Mouse (Mus musculus) forebrain, embryonic 12.5 days (tissue): ENCODE measurements around the gene Dmrt3. TPM values are rescaled to one million over a fixed set of nuclear protein-coding genes. Genes with fewer than 3 reads are reported as not detected.

Experiments
- ATAC-seq: fragments of 200-750 bp; cut with Nextera tagmentation; 2 replicates; pipeline ENCODE4 v1.8.0; 2017; ENCODE audit warnings: moderate TSS enrichment; ENCODE audit not compliant: low FRiP score
- H3K27ac ChIP-seq: fragments of 300-500 bp; sonication (generic); 2 replicates; pipeline ENCODE4 v1.5.1; 2016; ENCODE audit warnings: mild to moderate bottlenecking
- H3K27me3 ChIP-seq: fragments of 300-500 bp; sonication (generic); 2 replicates; pipeline ENCODE4 v1.6.1; 2016; ENCODE audit warnings: mild to moderate bottlenecking
- H3K36me3 ChIP-seq: fragments of 300-500 bp; sonication (generic); replicated peaks from 2 replicates; pipeline ENCODE4 v1.6.1; 2016; ENCODE audit warnings: mild to moderate bottlenecking
- H3K4me1 ChIP-seq: fragments of 300-500 bp; sonication (generic); 2 replicates; pipeline ENCODE4 v1.6.1; 2016
- H3K4me2 ChIP-seq: fragments of 300-500 bp; sonication (generic); 2 replicates; pipeline ENCODE4 v1.6.1; 2016; ENCODE audit warnings: mild to moderate bottlenecking, moderate library complexity
- H3K4me3 ChIP-seq: fragments of 300-500 bp; sonication (generic); replicated peaks from 2 replicates; pipeline ENCODE4 v1.5.1; 2016; ENCODE audit warnings: mild to moderate bottlenecking
- H3K9ac ChIP-seq: fragments of 300-500 bp; sonication (generic); 2 replicates; pipeline ENCODE4 v1.6.1; 2016; ENCODE audit warnings: mild to moderate bottlenecking
- H3K9me3 ChIP-seq: fragments of 300-500 bp; sonication (generic); 2 replicates; pipeline ENCODE4 v1.6.1; 2016
- WGBS: fragments of 180-500 bp; shearing (Covaris S2); methylation state at CpG from one replicate; pipeline ENCODE4 v1.1.7; 2016; 5-methylcytosine and 5-hydroxymethylcytosine counted together
- polyA plus RNA-seq: library from polyadenylated mRNA; unstranded; fragments of >200 nt; fragmentation: Nextera tagmentation; extraction: Ambion mirVana; gene quantifications from 2 replicates; pipeline ENCODE4 v1.2.1, GENCODE M21; 2016

Gene Dmrt3
- polyA plus RNA-seq, 1 experiment from 2014 or later = 18.9 TPM

GRCm38 (mm10) chr19:25635622-25636244 lies 25.6 kb downstream of the Dmrt3 start:
- H3K36me3 ChIP-seq = no peaks in the 10 kb centered on the region
- peak; percentile 58; the same call in 1 of the 2 replicates for ATAC-seq
- peak overlapping the region; percentile 53 for H3K4me2 ChIP-seq
- no peaks in the 10 kb centered on the region for H3K9me3 ChIP-seq
- H3K4me3 ChIP-seq = peak overlapping the region; percentile 36
- no peak overlapping the region for H3K27ac ChIP-seq
- H3K4me1 ChIP-seq = peaks cover 3% of the 10 kb centered on the region; the same call in 1 of the 2 replicates
- no peaks in the 10 kb centered on the region for H3K27me3 ChIP-seq
- H3K9ac ChIP-seq = peak overlapping the region; percentile 41; the same call in 1 of the 2 replicates
- WGBS = 13% methylated on average over 22 of the region's 22 CpGs

- Histone ChIP-seq H3K4me2 (no peak overlapping the region), H3K4me3 (no peak overlapping the region), H3K27me3 (no peaks in the 10 kb centered on the region), H3K36me3 (no peaks in the 10 kb centered on the region), H3K9me3 (no peaks in the 10 kb centered on the region), H3K9ac (no peak overlapping the region), H3K4me1 (peaks cover 8% of the 10 kb centered on the region), H3K27ac (no peak overlapping the region)
- no peak for ATAC-seq
- 79% methylated on average over 11 of the region's 11 CpGs for WGBS
These were observed 28.8 kb downstream of the Dmrt3 start for GRCm38 (mm10) chr19:25638766-25639361.

- Histone ChIP-seq H3K9me3 (no peaks in the 10 kb centered on the region), H3K27ac (no peak overlapping the region), H3K4me2 (no peak overlapping the region), H3K27me3 (no peaks in the 10 kb centered on the region), H3K4me1 (peaks cover 8% of the 10 kb centered on the region), H3K9ac (no peak overlapping the region), H3K36me3 (no peaks in the 10 kb centered on the region), H3K4me3 (no peak overlapping the region)
- 93% methylated on average over 6 of the region's 6 CpGs for WGBS
- ATAC-seq = no peak
These were observed 31.7 kb downstream of the Dmrt3 start for GRCm38 (mm10) chr19:25641786-25642185.

DNA sequence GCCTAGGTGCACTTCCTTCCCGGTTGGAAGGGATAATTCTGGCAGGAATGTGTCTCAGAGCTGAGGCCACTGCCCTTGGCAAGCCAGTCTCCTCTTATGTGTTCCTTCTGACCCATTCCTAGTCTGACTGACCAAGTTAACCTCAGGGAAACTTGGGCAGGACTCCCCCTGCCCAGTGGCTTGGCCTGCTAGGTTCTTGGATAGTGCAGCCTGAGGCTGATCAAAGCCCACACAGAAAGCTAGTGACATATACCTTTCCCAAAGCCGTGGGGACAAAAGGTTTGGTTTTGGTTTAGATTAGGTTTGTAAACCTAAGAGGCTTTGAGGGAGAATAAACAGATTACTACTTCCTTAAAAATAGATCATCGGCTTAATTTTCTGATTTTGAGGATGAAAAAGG lies 37.0 kb downstream of the Dmrt3 start:
- ATAC-seq = no peak
- 70% methylated on average over 3 of the region's 3 CpGs for WGBS
- no peaks in the 10 kb centered on the region for H3K27me3 ChIP-seq
- H3K36me3 ChIP-seq = no peaks in the 10 kb centered on the region
- H3K4me3 ChIP-seq = no peak overlapping the region
- no peaks in the 10 kb centered on the region for H3K4me1 ChIP-seq
- no peak overlapping the region for H3K27ac ChIP-seq
- H3K9me3 ChIP-seq = no peaks in the 10 kb centered on the region
- H3K9ac ChIP-seq = no peak overlapping the region
- no peak overlapping the region for H3K4me2 ChIP-seq

DNA sequence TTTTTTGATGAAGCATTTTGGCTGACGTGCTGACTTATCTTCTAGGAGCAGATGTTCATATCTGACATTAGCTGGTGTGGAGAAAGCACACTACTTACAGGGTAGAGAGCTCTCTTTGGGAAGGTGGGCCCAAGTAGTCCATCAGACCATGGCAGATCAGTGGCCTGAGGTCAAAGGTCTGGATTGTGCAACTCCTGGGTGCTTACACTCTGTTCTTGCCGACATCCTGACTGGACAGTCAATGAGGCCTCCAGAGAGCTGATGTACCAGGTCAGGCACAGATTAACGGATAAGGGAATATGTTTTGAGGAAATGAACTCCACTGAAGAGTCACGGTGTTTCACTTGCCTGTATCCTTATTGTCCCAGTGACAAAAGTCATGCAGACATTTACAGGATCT lies 38.6 kb downstream of the Dmrt3 start:
- WGBS = 82% methylated on average over 4 of the region's 4 CpGs
- Histone ChIP-seq H3K36me3 (no peaks in the 10 kb centered on the region), H3K4me3 (no peak overlapping the region), H3K9ac (no peak overlapping the region), H3K9me3 (no peaks in the 10 kb centered on the region), H3K27ac (no peak overlapping the region), H3K4me2 (no peak overlapping the region), H3K27me3 (no peaks in the 10 kb centered on the region), H3K4me1 (no peaks in the 10 kb centered on the region)
- no peak for ATAC-seq

- Histone ChIP-seq H3K9me3 (no peaks in the 10 kb centered on the region), H3K27me3 (no peaks in the 10 kb centered on the region), H3K4me2 (no peak overlapping the region), H3K36me3 (no peaks in the 10 kb centered on the region), H3K4me1 (no peaks in the 10 kb centered on the region), H3K4me3 (no peak overlapping the region), H3K9ac (no peak overlapping the region), H3K27ac (no peak overlapping the region)
- 84% methylated on average over 10 of the region's 10 CpGs for WGBS
- ATAC-seq = no peak
These were observed 40.4 kb downstream of the Dmrt3 start for GRCm38 (mm10) chr19:25650474-25650873.

DNA sequence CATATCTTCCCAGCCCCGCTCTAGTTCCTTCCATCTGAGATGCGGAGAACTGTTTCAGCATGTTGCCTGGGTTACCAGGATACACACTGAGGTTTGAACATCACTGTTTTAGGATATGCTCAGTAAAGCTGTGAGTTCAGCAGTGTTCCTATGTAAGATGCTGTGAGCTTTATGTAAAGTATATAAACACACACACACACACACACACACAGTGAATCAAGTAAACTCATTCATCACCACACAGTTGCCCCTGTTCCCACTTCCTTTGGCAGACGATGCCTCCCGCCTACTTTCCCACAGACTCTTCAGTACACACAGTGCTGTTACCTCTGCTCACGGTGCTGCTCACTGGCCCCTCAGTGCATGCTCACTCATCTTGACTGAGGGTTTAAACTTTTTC lies 42.5 kb downstream of the Dmrt3 start:
- no peak overlapping the region for H3K27ac ChIP-seq
- WGBS = 80% methylated on average over 5 of the region's 5 CpGs
- H3K4me3 ChIP-seq = no peak overlapping the region
- H3K4me1 ChIP-seq = no peaks in the 10 kb centered on the region
- no peaks in the 10 kb centered on the region for H3K9me3 ChIP-seq
- no peaks in the 10 kb centered on the region for H3K36me3 ChIP-seq
- H3K9ac ChIP-seq = no peak overlapping the region
- no peak for ATAC-seq
- no peak overlapping the region for H3K4me2 ChIP-seq
- no peaks in the 10 kb centered on the region for H3K27me3 ChIP-seq

DNA sequence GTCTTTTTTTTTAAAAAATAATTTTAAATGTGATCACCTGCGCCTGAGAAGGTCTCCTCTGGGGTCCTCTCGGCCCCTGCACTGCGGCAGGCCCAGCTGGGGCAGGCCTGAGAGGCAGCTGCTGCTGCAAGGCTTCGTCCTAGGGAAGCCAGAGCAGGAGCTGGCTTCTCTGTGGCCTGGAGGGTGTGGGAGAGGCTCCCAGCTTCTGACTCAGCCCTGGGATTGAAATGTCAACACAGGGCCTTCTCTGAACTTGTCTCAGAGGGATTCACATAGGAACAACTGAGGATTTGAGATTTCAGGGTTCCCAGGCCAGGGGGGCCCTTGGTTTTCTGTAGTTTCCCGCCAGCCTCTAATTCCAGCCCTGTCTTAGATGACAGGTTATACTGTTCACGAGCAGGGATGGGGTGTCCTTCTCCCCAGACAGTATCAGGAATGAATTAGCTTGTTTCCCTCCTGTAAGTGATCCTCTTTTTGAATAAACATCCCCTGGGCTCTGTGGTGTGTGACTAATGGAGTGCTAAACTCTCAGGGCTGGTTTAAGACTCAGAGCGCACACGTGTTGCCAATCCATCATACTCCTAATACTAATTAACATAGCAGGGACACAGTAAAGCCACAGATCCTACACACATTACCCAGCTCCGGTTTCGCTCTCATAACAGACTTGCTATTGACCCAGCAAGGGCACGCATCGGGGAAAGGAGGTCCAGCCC lies 44.1 kb downstream of the Dmrt3 start:
- Histone ChIP-seq H3K9me3 (no peaks in the 10 kb centered on the region), H3K4me2 (no peak overlapping the region), H3K36me3 (no peaks in the 10 kb centered on the region), H3K9ac (no peak overlapping the region), H3K4me3 (no peak overlapping the region), H3K27ac (no peak overlapping the region), H3K4me1 (no peaks in the 10 kb centered on the region), H3K27me3 (no peaks in the 10 kb centered on the region)
- ATAC-seq = no peak
- WGBS = 63% methylated on average over 12 of the region's 12 CpGs

DNA sequence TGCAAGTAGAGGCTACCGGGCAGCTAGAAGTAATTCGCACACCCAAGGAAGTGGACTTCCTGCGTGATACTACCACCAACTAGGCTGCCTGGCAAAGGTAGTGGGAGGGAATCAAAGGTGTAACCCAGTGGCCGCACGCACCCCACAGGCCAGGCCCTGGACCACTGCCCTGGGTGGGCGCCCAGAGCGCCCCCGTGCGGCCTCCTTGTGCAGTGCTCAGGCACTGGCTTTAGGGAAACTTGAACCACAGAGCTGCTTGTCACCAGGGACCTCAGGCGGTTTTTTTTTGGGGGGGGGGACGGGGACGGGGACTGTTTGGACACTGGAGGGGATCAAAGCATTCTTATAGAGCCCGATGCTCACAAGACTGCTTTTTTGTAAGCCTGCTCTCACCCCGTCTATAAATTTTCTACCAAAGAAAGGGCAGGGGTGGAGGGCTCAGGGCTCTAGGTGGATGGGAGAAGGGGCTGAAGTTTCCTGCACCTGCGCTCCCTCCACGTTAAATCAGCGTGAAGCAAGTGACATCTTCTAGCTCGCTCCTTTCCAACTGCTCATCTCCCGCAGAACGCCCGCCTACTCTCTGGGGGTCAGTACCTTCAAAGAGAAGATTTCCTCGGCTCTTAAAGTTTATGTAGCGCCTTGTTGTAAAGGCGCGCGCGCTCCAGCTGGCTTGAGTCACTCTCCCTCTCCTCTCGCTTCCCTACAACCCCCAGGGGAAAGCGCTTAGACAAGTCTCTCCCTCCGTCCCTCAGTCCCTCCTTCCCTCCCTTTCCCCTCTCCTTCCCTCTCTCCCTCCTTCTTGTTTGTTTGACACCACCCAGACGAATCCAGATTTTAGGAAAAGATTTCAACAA lies 55.6 kb downstream of the Dmrt3 start:
- 2% methylated on average over 31 of the region's 31 CpGs for WGBS
- Histone ChIP-seq H3K36me3 (no peaks in the 10 kb centered on the region), H3K27me3 (peaks cover 73% of the 10 kb centered on the region), H3K9ac (no peak overlapping the region), H3K4me2 (peak overlapping the region; percentile 30), H3K4me3 (no peak overlapping the region), H3K4me1 (peaks cover 13% of the 10 kb centered on the region), H3K9me3 (no peaks in the 10 kb centered on the region), H3K27ac (no peak overlapping the region)
- no peak for ATAC-seq

DNA sequence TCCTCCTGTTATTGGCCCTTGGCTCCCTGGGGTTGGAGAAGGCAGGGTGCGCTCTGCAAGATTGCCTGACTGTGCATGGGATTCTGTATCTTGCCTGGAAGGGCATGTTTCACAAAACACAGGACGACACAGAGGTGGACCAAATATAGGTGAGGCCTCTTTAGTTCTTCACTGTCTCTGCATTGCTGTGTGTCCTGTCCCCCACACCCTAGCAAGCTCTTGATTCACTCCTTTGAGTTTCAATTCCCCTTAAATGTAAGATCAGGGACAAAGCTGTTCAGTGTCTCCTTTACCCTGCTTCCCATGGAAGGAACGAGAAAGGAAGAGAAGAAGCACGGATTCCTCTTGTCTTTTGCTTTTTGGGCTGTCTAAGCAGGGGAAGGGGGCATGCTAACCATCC lies 57.7 kb downstream of the Dmrt3 start:
- no peak overlapping the region for H3K27ac ChIP-seq

DNA sequence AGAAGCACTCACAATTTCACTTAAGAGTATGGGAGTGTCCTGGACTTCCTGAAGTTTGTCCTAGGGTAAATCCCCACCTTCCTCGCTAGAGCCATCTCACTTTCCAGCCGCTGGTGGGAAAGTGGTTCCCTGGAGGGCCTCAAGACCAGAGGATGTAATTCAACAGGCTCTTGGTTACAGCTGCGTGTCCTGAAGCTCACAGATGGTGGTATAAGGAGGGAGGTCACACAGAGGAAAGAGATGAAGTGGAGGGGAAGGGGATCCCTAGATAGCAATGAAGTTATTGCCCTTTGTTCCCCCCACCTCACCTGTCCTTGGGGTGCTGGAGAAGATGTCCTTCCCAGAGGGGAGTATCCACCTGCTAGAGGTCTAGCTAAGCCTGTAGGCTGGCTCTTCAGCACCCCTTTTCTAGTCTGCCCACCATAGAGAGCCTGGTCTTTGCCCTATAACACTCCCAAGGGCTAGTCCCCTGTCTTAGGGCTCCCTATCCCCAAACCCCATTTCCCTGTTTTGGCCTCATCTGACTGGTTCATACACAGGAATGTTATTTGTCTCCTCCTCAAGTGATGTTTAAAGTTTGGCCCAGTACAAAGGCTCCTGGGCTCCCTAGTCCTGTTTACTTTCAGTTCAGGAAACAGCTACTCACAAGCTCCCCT lies 59.6 kb downstream of the Dmrt3 start:
- Histone ChIP-seq H3K27me3 (peaks cover 98% of the 10 kb centered on the region), H3K36me3 (no peaks in the 10 kb centered on the region), H3K4me1 (peaks cover 40% of the 10 kb centered on the region), H3K9me3 (no peaks in the 10 kb centered on the region), H3K4me2 (no peak overlapping the region), H3K9ac (no peak overlapping the region), H3K27ac (no peak overlapping the region), H3K4me3 (no peak overlapping the region)
- ATAC-seq = no peak
- WGBS = 6% methylated on average over 3 of the region's 3 CpGs

More for the DNA sequence above, 57.7 kb downstream of the Dmrt3 start:
- H3K4me3 ChIP-seq = no peak overlapping the region
- H3K9me3 ChIP-seq = no peaks in the 10 kb centered on the region
- peaks cover 91% of the 10 kb centered on the region for H3K27me3 ChIP-seq
- no peak overlapping the region for H3K4me2 ChIP-seq
- ATAC-seq = no peak
- no peaks in the 10 kb centered on the region for H3K36me3 ChIP-seq
- H3K9ac ChIP-seq = no peak overlapping the region
- peaks cover 24% of the 10 kb centered on the region for H3K4me1 ChIP-seq
- WGBS = 12% methylated on average over 4 of the region's 4 CpGs
